Mouse (Mus musculus) ES-Bruce4 (cell line): ENCODE data around the gene Ptgds.

Source experiments
- CTCF ChIP-seq: IDR thresholded peaks from one replicate; pipeline ENCODE4 v1.8.1; 2011; ENCODE audit warnings: low read depth, low read length
- EP300 ChIP-seq: IDR thresholded peaks from 2 replicates; pipeline ENCODE4 v1.6.1; 2011; ENCODE audit warnings: low read depth, low read length; ENCODE audit not compliant: insufficient read depth
- POLR2A ChIP-seq: IDR thresholded peaks from one replicate; pipeline ENCODE4 v1.8.1; 2011; ENCODE audit warnings: low read length; ENCODE audit not compliant: insufficient read depth

DNA sequence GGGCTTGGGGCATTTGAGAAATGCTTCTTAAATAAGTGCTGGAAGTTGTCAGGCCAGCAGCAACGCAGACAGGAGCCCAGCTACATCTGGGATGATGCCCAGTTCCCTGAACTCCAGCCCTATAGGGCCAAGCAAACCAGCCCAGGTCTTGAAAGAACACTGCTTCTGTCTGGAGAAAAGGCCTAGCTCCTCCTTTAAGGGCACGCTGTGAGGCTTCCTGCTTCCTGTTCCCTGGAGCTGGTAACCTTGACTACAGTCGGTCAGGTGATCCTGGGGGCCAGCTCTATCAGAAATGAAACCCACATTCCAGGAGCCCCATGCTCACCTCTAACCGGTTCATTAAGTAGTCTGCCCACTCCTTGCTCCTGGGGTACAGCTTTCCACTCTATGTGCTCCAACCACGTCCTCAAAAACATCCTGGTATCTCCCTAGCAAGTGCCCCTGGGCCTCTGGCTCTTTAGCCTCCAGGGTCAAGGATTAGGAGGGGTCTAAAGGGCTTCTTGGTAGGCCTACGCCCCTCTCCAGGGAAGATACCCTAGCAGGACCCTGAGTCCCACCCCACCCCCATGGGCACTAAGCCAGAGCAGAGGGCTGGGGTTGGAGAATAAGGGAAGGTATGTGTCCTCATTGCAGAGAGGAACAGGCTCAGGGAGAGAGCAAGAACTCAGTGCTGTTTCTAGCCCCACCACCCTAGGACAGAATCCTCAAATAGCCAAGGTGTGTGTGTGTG lies 28.2 kb upstream of the Ptgds start:
- TF ChIP-seq CTCF (no peak), EP300 (no peak), POLR2A (no peak)
